Mouse (Mus musculus) MEL (cell line): Measurements from ENCODE around the gene Tmem220. TPM values are rescaled to one million over a fixed set of nuclear protein-coding genes. Genes with fewer than 3 reads are reported as not detected.

ENCODE experiments used
- DNase-seq: peaks from one replicate; pipeline ENCODE4 v3.0.0; 2011; ENCODE audit warnings: low read depth, low spot score
- H3K27ac ChIP-seq: 2 replicates; pipeline ENCODE4 v1.5.1; 2012; ENCODE audit warnings: low read depth, mild to moderate bottlenecking, control low read depth, low read length, moderate library complexity; ENCODE audit not compliant: control insufficient read depth
- H3K27me3 ChIP-seq, 2 experiments: fragments of 150-350 bp in 1 of 2; sonication (generic) in 1 of 2; 2 replicates each; pipeline ENCODE4 v1.6.1; 2012; ENCODE audit warnings: low read length in 2 of 2, mild to moderate bottlenecking in 2 of 2, improper control_type of control experiment in 1 of 2, moderate library complexity in 1 of 2; ENCODE audit not compliant: insufficient read depth in 2 of 2, control insufficient read depth in 1 of 2
- H3K36me3 ChIP-seq, 2 experiments: 2 replicates each; pipeline ENCODE4 v1.6.1; 2012 to 2014; ENCODE audit warnings: low read length in 2 of 2, improper control_type of control experiment in 1 of 2, inconsistent platforms in 1 of 2, mild to moderate bottlenecking in 1 of 2; ENCODE audit not compliant: insufficient read depth in 2 of 2, control insufficient read depth in 1 of 2
- H3K4me1 ChIP-seq, 2 experiments: fragments of 150-350 bp in 1 of 2; sonication (generic) in 1 of 2; 2 replicates each; pipeline ENCODE4 v1.6.1; 2012; ENCODE audit warnings: low read length in 2 of 2, improper control_type of control experiment in 1 of 2, mild to moderate bottlenecking in 1 of 2; ENCODE audit not compliant: insufficient read depth in 2 of 2, control insufficient read depth in 1 of 2
- H3K4me3 ChIP-seq, 2 experiments: fragments of 150-350 bp in 1 of 2; sonication (generic) in 1 of 2; 2 replicates each; pipeline ENCODE4 v1.5.1; 2012; ENCODE audit warnings: low read depth in 2 of 2, low read length in 2 of 2, mild to moderate bottlenecking in 2 of 2, moderate library complexity in 2 of 2, control low read depth in 1 of 2, improper control_type of control experiment in 1 of 2; ENCODE audit not compliant: control insufficient read depth in 1 of 2, insufficient read depth in 1 of 2
- H3K79me2 ChIP-seq: 2 replicates; pipeline ENCODE4 v1.6.1; 2012; ENCODE audit warnings: mild to moderate bottlenecking, low read length, moderate library complexity; ENCODE audit not compliant: control insufficient read depth, poor library complexity, insufficient read depth
- H3K9ac ChIP-seq: 2 replicates; pipeline ENCODE4 v1.6.1; 2012; ENCODE audit warnings: low read depth, mild to moderate bottlenecking, control low read depth, low read length, moderate library complexity; ENCODE audit not compliant: control insufficient read depth, poor library complexity, severe bottlenecking
- H3K9me3 ChIP-seq: fragments of 150-350 bp; sonication (generic); replicated peaks from 2 replicates; pipeline ENCODE4 v1.6.1; 2012; ENCODE audit warnings: mild to moderate bottlenecking, low read length, improper control_type of control experiment, moderate library complexity; ENCODE audit not compliant: insufficient read depth
- BHLHE40 ChIP-seq: IDR thresholded peaks from 2 replicates; pipeline ENCODE4 v1.6.1; 2012; ENCODE audit warnings: low read depth, mild to moderate bottlenecking, inconsistent platforms, low read length, improper control_type of control experiment, borderline replicate concordance
- CHD1 ChIP-seq: IDR thresholded peaks from 2 replicates; pipeline ENCODE4 v1.6.1; 2012; ENCODE audit warnings: low read depth, mild to moderate bottlenecking, inconsistent platforms, low read length, improper control_type of control experiment
- CHD2 ChIP-seq: IDR thresholded peaks from 2 replicates; pipeline ENCODE4 v1.6.1; 2011; ENCODE audit warnings: low read length, improper control_type of control experiment
- CTCF ChIP-seq, 3 experiments: IDR thresholded peaks in 2 of 3; conservative IDR thresholded peaks in 1 of 3; 2 replicates each; pipeline ENCODE4 v1.5.1; 2011 to 2012; ENCODE audit warnings: low read length in 3 of 3, low read depth in 2 of 3, mild to moderate bottlenecking in 2 of 3, improper control_type of control experiment in 1 of 3, inconsistent platforms in 1 of 3, mixed read lengths in 1 of 3, moderate library complexity in 1 of 3; ENCODE audit not compliant: control insufficient read depth in 1 of 3, insufficient read depth in 1 of 3, poor library complexity in 1 of 3, severe bottlenecking in 1 of 3
- E2F4 ChIP-seq: IDR thresholded peaks from 2 replicates; pipeline ENCODE4 v1.6.1; 2011; ENCODE audit warnings: low read depth, low read length, improper control_type of control experiment, borderline replicate concordance
- ELF1 ChIP-seq: IDR thresholded peaks from 2 replicates; pipeline ENCODE4 v1.6.1; 2014; ENCODE audit warnings: low read depth, mild to moderate bottlenecking, inconsistent platforms, low read length, improper control_type of control experiment, moderate library complexity
- EP300 ChIP-seq, 2 experiments: IDR thresholded peaks; 2 replicates each; pipeline ENCODE4 v1.6.1; 2011; ENCODE audit warnings: improper control_type of control experiment in 2 of 2, low read length in 2 of 2, low read depth in 1 of 2, mild to moderate bottlenecking in 1 of 2
- ETS1 ChIP-seq: IDR thresholded peaks from 2 replicates; pipeline ENCODE4 v1.6.1; 2012; ENCODE audit warnings: low read depth, mild to moderate bottlenecking, inconsistent platforms, low read length, improper control_type of control experiment, moderate library complexity
- GABPA ChIP-seq: IDR thresholded peaks from 2 replicates; pipeline ENCODE4 v1.6.1; 2012; ENCODE audit warnings: low read depth, mild to moderate bottlenecking, inconsistent platforms, low read length, improper control_type of control experiment, moderate library complexity
- GATA1 ChIP-seq: IDR thresholded peaks from 2 replicates; pipeline ENCODE4 v1.6.1; 2011; ENCODE audit warnings: low read depth, low read length, improper control_type of control experiment
- HCFC1 ChIP-seq: IDR thresholded peaks from 2 replicates; pipeline ENCODE4 v1.6.1; 2012; ENCODE audit warnings: low read depth, mild to moderate bottlenecking, inconsistent platforms, low read length, improper control_type of control experiment, moderate library complexity
- JUND ChIP-seq: IDR thresholded peaks from 2 replicates; pipeline ENCODE4 v1.6.1; 2011; ENCODE audit warnings: low read depth, mild to moderate bottlenecking, improper control_type of control experiment, low read length
- KAT2A ChIP-seq: conservative IDR thresholded peaks from 2 replicates; pipeline ENCODE4 v1.6.1; 2012; ENCODE audit warnings: low read depth, low read length, improper control_type of control experiment, inconsistent platforms
- MAFK ChIP-seq: IDR thresholded peaks from 2 replicates; pipeline ENCODE4 v1.6.1; 2011; ENCODE audit warnings: low read depth, mild to moderate bottlenecking, low read length, improper control_type of control experiment, borderline replicate concordance
- MAX ChIP-seq: IDR thresholded peaks from 2 replicates; pipeline ENCODE4 v1.6.1; 2011; ENCODE audit warnings: low read length, improper control_type of control experiment
- MAZ ChIP-seq: IDR thresholded peaks from 2 replicates; pipeline ENCODE4 v1.6.1; 2012; ENCODE audit warnings: low read depth, mild to moderate bottlenecking, inconsistent platforms, low read length, improper control_type of control experiment
- MEF2A ChIP-seq: IDR thresholded peaks from 2 replicates; pipeline ENCODE4 v1.6.1; 2014; ENCODE audit warnings: low read depth, mild to moderate bottlenecking, inconsistent platforms, low read length, improper control_type of control experiment; ENCODE audit not compliant: poor library complexity, insufficient replicate concordance, severe bottlenecking; ENCODE audit errors: extremely low read depth
- MXI1 ChIP-seq: IDR thresholded peaks from 2 replicates; pipeline ENCODE4 v1.6.1; 2011; ENCODE audit warnings: mild to moderate bottlenecking, low read depth, low read length, improper control_type of control experiment
- MYB ChIP-seq: IDR thresholded peaks from 2 replicates; pipeline ENCODE4 v1.6.1; 2011; ENCODE audit warnings: mild to moderate bottlenecking, low read depth, low read length, improper control_type of control experiment
- MYC ChIP-seq: IDR thresholded peaks from 2 replicates; pipeline ENCODE4 v1.6.1; 2011; ENCODE audit warnings: low read depth, mild to moderate bottlenecking, low read length, improper control_type of control experiment, moderate library complexity
- NELFE ChIP-seq: IDR thresholded peaks from 2 replicates; pipeline ENCODE4 v1.6.1; 2011; ENCODE audit warnings: low read depth, low read length, improper control_type of control experiment
- NRF1 ChIP-seq: IDR thresholded peaks from 2 replicates; pipeline ENCODE4 v1.6.1; 2014; ENCODE audit warnings: low read depth, mild to moderate bottlenecking, inconsistent platforms, low read length, improper control_type of control experiment, moderate library complexity; ENCODE audit not compliant: poor library complexity, insufficient read depth, severe bottlenecking
- POLR2A ChIP-seq, 2 experiments: IDR thresholded peaks; 2 replicates each; pipeline ENCODE4 v1.6.1; 2011 to 2012; ENCODE audit warnings: low read length in 2 of 2, mild to moderate bottlenecking in 2 of 2, control low read depth in 1 of 2, improper control_type of control experiment in 1 of 2, low read depth in 1 of 2, moderate library complexity in 1 of 2; ENCODE audit not compliant: control insufficient read depth in 1 of 2, insufficient read depth in 1 of 2, poor library complexity in 1 of 2
- POLR2AphosphoS2 ChIP-seq: IDR thresholded peaks from 2 replicates; pipeline ENCODE4 v1.6.1; 2011; ENCODE audit warnings: low read length, improper control_type of control experiment
- POLR2AphosphoS5 ChIP-seq: IDR thresholded peaks from 2 replicates; pipeline ENCODE4 v1.6.1; 2012; ENCODE audit warnings: low read depth, borderline replicate concordance, mild to moderate bottlenecking, inconsistent platforms, low read length, moderate library complexity, mixed read lengths
- RAD21 ChIP-seq: IDR thresholded peaks from 2 replicates; pipeline ENCODE4 v1.6.1; 2011; ENCODE audit warnings: mild to moderate bottlenecking, low read depth, low read length, improper control_type of control experiment
- SIN3A ChIP-seq: IDR thresholded peaks from 2 replicates; pipeline ENCODE4 v1.6.1; 2012; ENCODE audit warnings: low read length, improper control_type of control experiment, inconsistent platforms
- SMC3 ChIP-seq: IDR thresholded peaks from 2 replicates; pipeline ENCODE4 v1.6.1; 2011; ENCODE audit warnings: low read depth, low read length, improper control_type of control experiment
- TAL1 ChIP-seq: IDR thresholded peaks from 2 replicates; pipeline ENCODE4 v1.6.1; 2012; ENCODE audit warnings: mild to moderate bottlenecking, inconsistent platforms, low read length, moderate library complexity, mixed read lengths
- TBP ChIP-seq: IDR thresholded peaks from 2 replicates; pipeline ENCODE4 v1.8.0; 2011; ENCODE audit warnings: low read depth, low read length, improper control_type of control experiment
- TCF12 ChIP-seq: IDR thresholded peaks from 2 replicates; pipeline ENCODE4 v1.6.1; 2014; ENCODE audit warnings: low read depth, mild to moderate bottlenecking, inconsistent platforms, low read length, improper control_type of control experiment, moderate library complexity
- USF1 ChIP-seq: IDR thresholded peaks from 2 replicates; pipeline ENCODE4 v1.6.1; 2014; ENCODE audit warnings: low read depth, mild to moderate bottlenecking, inconsistent platforms, low read length, improper control_type of control experiment, moderate library complexity
- USF2 ChIP-seq, 2 experiments: IDR thresholded peaks; 2 replicates each; pipeline ENCODE4 v1.6.1; 2011 to 2012; ENCODE audit warnings: improper control_type of control experiment in 2 of 2, low read length in 2 of 2, borderline replicate concordance in 1 of 2, inconsistent platforms in 1 of 2, low read depth in 1 of 2, mild to moderate bottlenecking in 1 of 2; ENCODE audit not compliant: insufficient read depth in 1 of 2
- ZKSCAN1 ChIP-seq: IDR thresholded peaks from 2 replicates; pipeline ENCODE4 v1.6.1; 2012; ENCODE audit warnings: low read depth, mild to moderate bottlenecking, inconsistent platforms, low read length, improper control_type of control experiment, moderate library complexity
- ZMIZ1 ChIP-seq: IDR thresholded peaks from 2 replicates; pipeline ENCODE4 v1.6.1; 2012; ENCODE audit warnings: low read depth, mild to moderate bottlenecking, inconsistent platforms, low read length, improper control_type of control experiment, moderate library complexity
- ZNF384 ChIP-seq: IDR thresholded peaks from 2 replicates; pipeline ENCODE4 v1.6.1; 2012; ENCODE audit warnings: low read depth, mild to moderate bottlenecking, inconsistent platforms, low read length, improper control_type of control experiment
- polyA plus RNA-seq, 2 experiments: library from polyadenylated mRNA; stranded (reverse) in 1 of 2; unstranded in 1 of 2; fragments of >175 nt in 1 of 2; fragments of >200 nt in 1 of 2; gene quantifications; 2 replicates each; pipeline versions ENCODE4 v1.2.1 to v1.2.4; 2012; ENCODE audit warnings: low replicate concordance in 2 of 2, low read depth in 1 of 2; ENCODE audit not compliant: insufficient read length in 2 of 2, insufficient read depth in 1 of 2, missing spikeins in 1 of 2
- total RNA-seq: library from RNA; depleted of rRNA; stranded (reverse); fragments of 300-350 nt; gene quantifications from 2 replicates; pipeline ENCODE4 v1.2.3, GENCODE M21; 2012

Tmem220 gene
- total and polyA plus RNA-seq, 3 experiments: 0.35 to 0.99 TPM; not detected in 1

DNA sequence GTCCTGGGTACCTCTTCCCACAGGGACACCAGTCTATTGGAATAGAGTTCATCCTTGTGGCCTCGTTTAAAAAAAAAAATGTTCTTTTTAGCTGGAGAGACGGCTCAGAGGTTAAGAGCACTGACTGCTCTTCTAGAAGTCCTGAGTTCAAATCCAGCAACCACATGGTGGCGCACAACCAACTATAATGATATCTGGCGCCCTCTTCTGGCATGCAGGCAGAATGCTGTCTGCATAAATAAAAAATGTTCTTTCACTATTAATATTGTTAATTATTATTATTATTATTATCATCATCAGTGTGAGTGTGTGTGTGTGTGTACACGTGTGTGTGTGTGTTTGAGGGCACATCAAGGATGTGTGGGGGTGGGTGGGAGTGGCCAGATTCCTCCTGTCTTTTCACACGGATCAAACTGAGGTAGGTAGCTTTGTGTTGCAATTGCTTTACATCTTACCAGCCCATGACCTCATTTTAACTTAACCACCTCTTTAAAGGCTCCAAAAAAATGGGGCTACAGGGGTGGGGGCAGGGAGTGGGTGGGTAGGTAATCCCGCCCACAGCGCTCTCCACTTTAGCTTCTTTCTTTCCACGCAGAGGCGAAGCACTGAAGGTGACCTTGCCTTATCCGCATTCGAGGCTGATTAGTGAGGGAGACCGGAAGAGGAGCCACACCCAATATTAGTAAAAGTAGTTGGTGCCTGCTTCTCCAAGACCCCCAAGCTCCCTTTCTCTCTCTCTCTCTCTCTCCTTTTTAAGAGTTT lies 2.4 kb upstream of the Tmem220 start:
- Histone ChIP-seq H3K27me3 (no peaks in the 10 kb centered on the region), H3K27ac (no peak overlapping the region), H3K9me3 (no peaks in the 10 kb centered on the region), H3K9ac (no peak overlapping the region), H3K36me3 (peaks cover 0 to 21% of the 10 kb centered on the region in 2 experiments; a peak in 2 of 4 replicates), H3K4me3 (no peak overlapping the region), H3K79me2 (no peaks in the 10 kb centered on the region; the same call in 1 of the 2 replicates), H3K4me1 (peaks cover 5 to 32% of the 10 kb centered on the region in 2 experiments; a peak in 3 of 4 replicates)
- peak; percentile 70 for DNase-seq
- no peak for TF ChIP-seq BHLHE40
- TF ChIP-seq ZKSCAN1: no peak
- TF ChIP-seq GABPA: no peak
- TF ChIP-seq POLR2AphosphoS2: no peak
- TF ChIP-seq CTCF (IDR thresholded peaks at IDR 0.05 in 2 of 3, conservative IDR thresholded peaks at IDR 0.05 in 1 of 3; ENCODE audit: control insufficient read depth in 1 of 3, insufficient read depth in 1 of 3, low read depth in 2 of 3, low read length in 3 of 3, poor library complexity in 1 of 3, severe bottlenecking in 1 of 3): peak; percentile 57 to 91 (median 83)
- TF ChIP-seq KAT2A: no peak
- TF ChIP-seq JUND: peak; percentile 15; the same call in 1 of the 2 replicates
- TF ChIP-seq USF1: no peak
- TF ChIP-seq SMC3: peak; percentile 64
- TF ChIP-seq ELF1: no peak
- no peak for TF ChIP-seq CHD2
- TF ChIP-seq POLR2A (IDR thresholded peaks at IDR 0.05; ENCODE audit: control insufficient read depth in 1 of 2, insufficient read depth in 1 of 2, low read depth in 1 of 2, low read length in 2 of 2, poor library complexity in 1 of 2): no peak
- TF ChIP-seq NRF1: no peak
- TF ChIP-seq ZNF384: 0 out of 2 replicates have a peak, but pooled peaks have one; percentile 29
- no peak for TF ChIP-seq USF2 (IDR thresholded peaks at IDR 0.05; ENCODE audit: borderline replicate concordance in 1 of 2, insufficient read depth in 1 of 2, low read depth in 1 of 2, low read length in 2 of 2)
- no peak for TF ChIP-seq MXI1
- no peak for TF ChIP-seq CHD1
- no peak for TF ChIP-seq ZMIZ1
- TF ChIP-seq MYC: peak; percentile 59; the same call in 1 of the 2 replicates
- TF ChIP-seq MEF2A: no peak
- no peak for TF ChIP-seq POLR2AphosphoS5
- no peak for TF ChIP-seq NELFE
- TF ChIP-seq EP300 (IDR thresholded peaks at IDR 0.05; ENCODE audit: low read depth in 1 of 2, low read length in 2 of 2): no peak
- no peak for TF ChIP-seq TAL1
- peak; percentile 52; the same call in 1 of the 2 replicates for TF ChIP-seq MAZ
- TF ChIP-seq MAX: no peak
- TF ChIP-seq MAFK: no peak
- no peak for TF ChIP-seq ETS1
- no peak for TF ChIP-seq TCF12
- no peak for TF ChIP-seq GATA1
- peak; percentile 16 for TF ChIP-seq RAD21
- 0 out of 2 replicates have a peak, but pooled peaks have one; percentile 49 for TF ChIP-seq SIN3A
- TF ChIP-seq TBP: no peak
- TF ChIP-seq HCFC1: 0 out of 2 replicates have a peak, but pooled peaks have one; percentile 42
- TF ChIP-seq E2F4: no peak
- TF ChIP-seq MYB: no peak
